Mouse (Mus musculus) urinary bladder, postnatal 10 days (tissue): ENCODE data around the gene Ndufa8.

Experiments
- DNase-seq: peaks from one replicate; pipeline ENCODE4 v3.0.0; 2022; ENCODE audit warnings: low spot score

The Ndufa8 gene

GRCm38 (mm10) chr2:36048748-36049566, at the start of gene Ndufa8, which contains the start of gene Morn5:
Ndufa8 (minus strand) TSS chr2:36049406.
Morn5 (plus strand) TSS chr2:36049458.
- peak; percentile 92 for DNase-seq

- DNase-seq = no peak
Observed at GRCm38 (mm10) chr2:36098021-36098420, 48.8 kb upstream of the Ndufa8 start.

- no peak for DNase-seq
Observed at GRCm38 (mm10) chr2:36097129-36097815, 48.1 kb upstream of the Ndufa8 start.

DNA sequence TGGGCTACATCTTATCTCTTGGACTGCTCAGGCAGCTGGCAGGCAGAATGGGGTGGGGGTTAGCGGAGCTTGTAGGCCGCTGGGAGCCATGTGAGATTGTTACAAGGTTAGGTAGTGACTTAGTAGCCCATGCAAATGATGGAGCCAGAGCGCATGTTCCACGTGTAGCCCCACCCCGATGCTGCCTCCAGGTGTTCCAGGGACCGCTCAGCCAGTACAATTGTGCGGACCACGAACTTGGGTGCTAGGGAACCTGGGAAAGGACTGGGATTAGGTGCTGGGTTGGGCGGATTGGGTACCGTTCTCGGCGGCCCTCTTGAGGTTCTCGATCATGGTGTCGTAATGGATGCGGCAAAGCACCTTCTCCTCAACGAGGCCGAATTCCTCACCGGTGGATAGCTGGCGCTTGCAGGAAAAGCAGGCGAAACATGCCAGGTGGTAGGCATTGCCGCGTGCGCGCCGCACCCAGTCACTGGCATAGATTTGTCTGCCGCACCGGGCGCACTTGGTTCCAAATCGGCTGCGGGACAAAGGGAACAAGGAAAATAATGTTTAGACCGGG, 44.8 kb upstream of the Ndufa8 start:
- no peak for DNase-seq

GRCm38 (mm10) chr2:36093301-36093700, 44.1 kb upstream of the Ndufa8 start:
- DNase-seq = no peak

GRCm38 (mm10) chr2:36092748-36093147, 43.5 kb upstream of the Ndufa8 start:
- no peak for DNase-seq

DNA sequence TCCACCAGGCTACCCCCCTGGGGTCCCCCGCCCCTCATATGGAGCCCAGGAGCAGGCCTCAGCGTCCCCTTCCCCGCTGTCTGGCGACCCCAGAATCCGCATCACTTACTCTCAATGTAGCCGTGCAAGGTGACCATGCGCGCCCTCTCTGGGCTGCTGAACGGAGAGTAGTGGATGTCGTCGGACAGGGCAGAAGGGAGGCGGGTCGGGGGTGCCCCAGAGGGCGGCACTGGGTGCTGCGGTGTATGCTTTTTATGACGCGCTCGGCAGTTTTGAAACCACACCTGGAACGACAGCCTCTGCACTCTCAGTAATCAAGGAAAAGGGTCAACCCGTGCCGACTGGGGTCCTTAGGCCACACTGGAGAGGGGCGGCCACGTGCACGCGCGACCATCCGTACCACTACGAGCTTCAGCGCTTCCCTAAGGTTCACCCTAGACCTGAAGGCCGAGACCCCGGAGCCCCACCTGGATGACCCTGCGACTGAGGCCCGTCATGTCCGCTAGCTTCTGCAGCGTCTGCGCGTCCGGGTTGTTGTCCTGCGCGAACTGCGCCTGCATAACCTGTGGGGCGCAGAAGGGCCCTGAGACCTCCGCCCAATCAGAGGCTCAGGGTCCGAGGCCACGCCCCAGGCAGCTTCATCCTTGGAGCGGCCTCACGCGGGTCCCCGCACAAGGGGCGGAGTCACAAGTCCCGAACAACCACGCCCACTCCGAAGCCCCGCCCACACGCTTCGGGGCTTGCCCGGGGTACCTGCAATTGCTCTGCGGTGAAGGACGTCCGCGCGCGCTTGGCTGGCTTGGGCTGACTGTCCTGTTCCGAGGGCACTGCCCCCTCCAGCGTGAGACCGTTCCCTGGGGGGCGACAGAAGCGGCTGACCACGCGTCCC, 41.9 kb upstream of the Ndufa8 start:
- no peak for DNase-seq

DNA sequence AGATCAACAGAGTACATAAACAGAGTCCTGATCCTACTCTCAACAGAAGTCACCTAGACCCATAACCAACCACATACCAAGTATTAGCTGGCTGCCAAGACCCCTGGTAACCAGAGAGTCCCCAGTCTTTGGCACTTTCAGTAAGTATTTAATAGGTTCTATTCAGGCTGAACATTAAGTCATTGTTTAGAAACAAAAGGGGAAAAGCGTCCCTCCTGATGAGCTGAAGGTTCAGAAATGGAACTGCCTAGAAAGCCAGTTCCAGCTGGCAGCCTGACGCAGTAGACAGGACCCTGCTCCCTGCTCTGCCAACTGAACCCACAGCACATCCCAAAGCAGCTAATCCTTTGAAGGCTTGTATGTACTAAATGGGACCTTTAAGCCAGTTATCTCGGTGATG, 40.0 kb upstream of the Ndufa8 start:
- DNase-seq = no peak

- DNase-seq = no peak
Observed at GRCm38 (mm10) chr2:36085041-36085440, 35.8 kb upstream of the Ndufa8 start.

DNA sequence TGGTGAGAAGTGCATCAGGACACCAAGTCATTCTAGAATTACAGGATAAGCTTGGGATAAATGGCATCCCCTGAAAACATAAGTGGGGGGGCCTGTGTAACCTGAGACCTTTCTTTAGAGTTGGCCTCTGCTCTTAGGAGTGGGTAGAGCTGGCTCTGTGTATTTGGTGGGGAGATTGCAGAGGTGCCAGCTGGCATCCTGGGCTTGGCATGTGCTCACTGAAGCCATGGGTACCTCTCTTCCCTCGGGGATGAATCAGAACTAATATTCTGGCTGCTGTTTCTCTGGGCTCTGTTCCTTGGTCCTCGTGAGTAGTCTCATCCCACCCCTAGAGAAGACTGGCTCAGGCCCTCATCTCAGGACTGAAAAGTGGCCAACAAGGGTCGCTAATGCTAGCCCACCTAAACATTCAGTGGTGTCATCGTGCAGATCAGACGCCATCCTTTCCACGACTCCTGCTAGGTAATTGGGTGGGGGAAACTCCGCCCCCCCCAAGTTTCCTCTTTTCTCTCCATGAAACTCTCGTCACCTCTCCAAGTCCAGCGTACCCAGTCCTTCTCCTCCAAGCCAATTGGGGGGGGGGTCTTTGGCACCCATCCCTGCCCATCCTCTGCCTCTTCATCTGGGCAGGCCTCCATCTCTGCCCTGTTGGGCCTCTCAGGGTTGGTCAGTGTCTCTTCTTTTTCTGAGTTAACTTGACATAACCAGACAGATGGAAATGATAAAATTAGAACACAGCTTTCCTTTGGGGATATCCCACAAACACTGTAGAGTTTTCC, 33.8 kb upstream of the Ndufa8 start:
- no peak for DNase-seq

DNA sequence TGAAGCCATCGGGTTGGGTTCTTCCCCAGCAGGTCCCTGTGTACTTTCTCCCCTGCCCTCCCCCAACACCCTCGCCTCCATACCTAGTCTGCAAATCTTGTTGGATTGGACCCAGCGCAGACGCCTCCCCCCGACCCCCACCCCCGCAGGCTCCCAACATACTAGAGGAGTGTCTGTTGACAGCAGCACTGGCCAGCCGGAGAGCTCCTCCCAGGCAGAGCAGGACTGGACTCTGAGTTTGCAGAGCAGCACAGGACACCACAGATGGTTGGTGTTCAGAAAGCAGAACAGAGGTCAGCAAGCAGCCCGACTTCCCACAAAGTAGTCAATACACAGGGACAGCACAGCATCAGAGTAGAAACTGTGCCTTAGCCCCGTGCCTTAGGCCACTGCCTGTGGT, 32.2 kb upstream of the Ndufa8 start:
- DNase-seq = no peak

GRCm38 (mm10) chr2:36077160-36077761, 28.1 kb upstream of the Ndufa8 start:
- DNase-seq = no peak

DNA sequence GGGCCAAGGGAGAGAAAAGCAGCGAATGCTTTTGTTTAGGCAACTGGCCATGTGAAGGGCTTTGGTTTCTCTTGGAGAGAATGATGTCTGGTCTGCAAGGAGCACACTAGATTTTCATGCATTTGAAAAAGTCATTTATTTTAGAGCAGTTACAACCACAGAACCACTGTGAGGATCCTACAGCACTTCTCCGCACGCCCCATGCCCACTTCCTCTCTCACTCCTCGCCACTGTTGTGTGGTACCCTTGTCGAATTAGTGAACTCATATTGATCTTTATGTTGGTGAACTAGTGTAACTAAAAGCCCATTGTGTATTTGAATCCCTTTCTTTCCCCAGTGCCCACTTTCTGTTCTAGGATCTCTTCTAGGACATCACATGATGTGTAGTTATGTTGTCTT, 26.0 kb upstream of the Ndufa8 start:
- DNase-seq = no peak

DNA sequence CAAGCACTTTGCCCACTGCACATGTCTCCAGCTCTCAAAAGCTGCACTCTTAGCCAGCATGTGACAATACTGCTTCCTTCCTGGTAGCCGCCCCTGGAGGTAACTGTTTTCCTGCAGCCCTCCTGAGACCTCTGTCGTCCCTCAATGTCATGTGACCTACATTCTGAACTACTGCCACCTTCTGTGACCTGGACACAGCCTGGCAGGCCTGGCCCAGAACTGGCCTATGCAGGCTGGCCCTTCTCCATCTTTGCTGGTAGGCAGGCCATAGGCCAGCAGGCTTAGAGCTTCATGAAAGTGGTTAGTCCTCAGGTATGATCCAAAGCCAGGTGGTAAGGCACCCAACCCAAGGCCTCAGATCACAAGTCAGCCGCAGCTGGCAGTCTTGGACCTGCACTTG, 24.6 kb upstream of the Ndufa8 start:
- no peak for DNase-seq

GRCm38 (mm10) chr2:36071660-36072305, 22.6 kb upstream of the Ndufa8 start:
- DNase-seq = no peak

GRCm38 (mm10) chr2:36067132-36067531, 17.9 kb upstream of the Ndufa8 start:
- DNase-seq = no peak

DNA sequence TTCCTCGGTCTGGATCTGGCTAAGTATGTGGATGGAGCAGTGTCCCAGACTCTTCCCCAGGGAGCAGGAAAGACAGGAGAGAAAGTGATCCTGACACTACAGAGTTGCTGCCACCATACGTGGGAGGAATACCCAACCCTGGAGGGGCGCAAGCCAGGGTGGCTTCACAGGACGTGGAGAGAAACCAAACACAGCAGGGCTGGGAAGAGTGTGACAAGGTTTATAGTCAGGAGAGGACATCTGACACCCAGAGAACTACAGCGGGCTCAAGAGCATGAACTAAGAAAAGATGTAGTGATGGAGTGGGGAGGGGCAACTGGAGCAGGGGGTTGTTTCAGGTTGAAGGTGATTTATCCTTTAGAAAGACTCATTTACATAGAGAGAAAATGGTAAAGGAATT, 12.2 kb upstream of the Ndufa8 start:
- DNase-seq = no peak

DNA sequence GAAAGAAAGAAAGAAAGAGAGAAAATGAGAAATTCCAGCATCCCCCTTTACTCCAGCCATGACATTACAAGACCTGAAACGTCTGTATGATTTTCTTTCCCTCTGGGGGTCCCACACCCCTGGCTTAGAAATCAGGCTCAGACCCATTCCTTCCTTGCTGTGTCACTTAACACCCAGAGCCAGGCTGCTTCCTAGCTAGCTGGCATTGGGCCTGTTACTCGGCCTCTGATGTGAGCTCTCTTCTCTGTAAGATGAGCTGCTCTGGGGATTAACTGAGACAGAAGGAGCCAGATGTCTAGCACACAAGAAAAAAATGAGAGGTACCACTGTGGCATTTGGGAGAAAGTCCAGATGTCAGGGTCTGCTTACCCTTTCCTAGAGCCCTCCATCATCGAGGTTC, 7.0 kb upstream of the Ndufa8 start:
- no peak for DNase-seq

- no peak for DNase-seq
Observed at GRCm38 (mm10) chr2:36053249-36053648, 4.0 kb upstream of the Ndufa8 start.

DNA sequence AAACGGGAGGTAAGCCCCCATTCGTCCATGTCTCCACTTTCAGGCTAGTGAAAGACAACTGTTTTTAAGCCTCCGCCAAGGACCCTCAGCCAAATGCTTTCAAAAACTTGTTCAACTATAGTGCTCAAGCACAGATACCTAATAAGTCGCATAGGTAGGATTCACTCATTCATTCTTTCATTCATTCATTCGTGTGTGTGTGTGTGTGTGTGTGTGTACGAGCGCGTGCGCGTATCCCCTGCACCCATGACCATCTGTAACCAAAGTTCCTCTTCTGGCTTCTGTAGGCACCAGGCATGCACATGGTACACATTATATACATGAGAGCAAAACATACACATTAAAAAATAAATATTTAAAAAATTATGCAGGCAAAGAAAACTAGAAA, 355 bp upstream of the Ndufa8 start:
- DNase-seq = no peak
